Mouse (Mus musculus): ENCODE data around the gene Nmnat2.

Gene Nmnat2

DNA sequence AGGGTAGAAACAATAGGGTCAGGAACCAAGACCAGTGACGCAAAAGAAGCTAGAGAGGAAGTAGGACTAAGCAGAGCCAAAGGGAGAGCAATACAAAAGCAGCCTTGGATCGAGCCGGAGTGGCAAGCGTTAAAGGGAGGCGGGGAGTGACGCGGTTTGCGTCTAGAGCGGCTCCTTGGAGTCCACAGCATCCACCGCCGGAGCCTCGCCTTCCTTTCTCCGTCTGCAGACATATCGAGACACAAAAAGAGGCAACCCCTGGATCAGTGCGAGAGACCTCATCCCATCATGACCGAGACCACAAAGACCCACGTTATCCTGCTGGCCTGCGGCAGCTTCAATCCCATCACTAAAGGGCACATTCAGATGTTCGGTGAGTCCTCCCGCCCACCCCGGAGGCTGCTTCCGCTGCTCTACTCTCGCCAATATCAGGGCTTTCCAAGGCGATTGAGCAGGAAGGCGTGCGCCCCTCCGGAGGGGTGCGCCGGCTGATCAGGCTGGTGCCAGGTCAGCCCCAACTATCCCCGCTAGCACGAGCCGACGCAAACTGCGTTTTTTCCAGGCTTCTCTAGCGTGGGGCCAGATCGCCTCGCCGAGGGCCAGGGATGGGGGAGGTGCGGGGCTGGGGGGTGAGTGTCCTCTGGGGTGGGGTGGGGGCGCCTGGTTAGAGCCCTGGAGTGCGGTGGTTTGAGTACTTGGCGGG is at the start of gene Nmnat2:
Gene Nmnat2, plus strand, starts transcription at position 173 of the 703 bp plus-strand sequence.
- DNase-seq, result peak; percentile 18

GRCm38 (mm10) chr1:152913483-152914460 is 41.0 kb upstream of the Nmnat2 start:
- DNase-seq, result peak; percentile 5

DNA sequence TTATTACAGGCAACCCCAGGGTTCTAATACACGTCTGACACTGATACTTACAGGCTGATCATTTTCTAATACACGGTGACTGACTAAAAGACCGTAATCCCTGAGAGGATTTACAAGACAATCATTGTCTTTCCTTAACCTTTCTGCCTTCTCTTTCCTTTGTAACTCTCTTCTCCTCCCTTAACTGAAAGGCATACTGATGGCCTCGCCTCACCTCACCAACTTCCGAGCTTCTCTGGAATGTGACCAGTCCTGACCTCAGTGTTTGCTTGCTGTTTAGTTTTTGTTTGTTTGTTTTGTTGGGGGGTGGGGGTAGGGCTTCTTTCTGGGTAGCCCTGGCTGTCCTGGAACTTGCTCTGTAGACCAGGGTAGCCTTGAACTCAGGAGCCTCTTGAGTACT is 39.0 kb upstream of the Nmnat2 start:
- no peak for DNase-seq

DNA sequence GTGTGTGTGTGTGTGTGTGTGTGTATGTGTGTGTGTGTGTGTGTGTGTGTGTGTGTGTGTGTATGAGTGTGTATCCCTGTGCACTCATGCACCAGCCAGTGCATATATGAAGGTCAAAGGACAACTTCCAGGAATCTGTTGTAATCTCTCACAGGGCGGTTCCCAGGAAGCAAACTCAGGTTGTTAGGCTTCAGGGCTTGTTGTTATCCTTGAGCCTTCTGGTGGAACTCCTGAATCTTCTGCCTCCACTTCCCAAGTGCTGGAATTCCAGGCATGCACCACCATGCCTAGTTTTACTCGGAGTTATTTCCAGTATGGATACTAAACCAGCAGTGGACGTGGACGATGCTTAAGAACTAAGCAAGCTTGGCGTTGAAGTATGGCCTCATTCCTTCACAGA is 37.9 kb upstream of the Nmnat2 start:
- no peak for DNase-seq

GRCm38 (mm10) chr1:152917626-152918025 is 37.2 kb upstream of the Nmnat2 start:
- no peak for DNase-seq

DNA sequence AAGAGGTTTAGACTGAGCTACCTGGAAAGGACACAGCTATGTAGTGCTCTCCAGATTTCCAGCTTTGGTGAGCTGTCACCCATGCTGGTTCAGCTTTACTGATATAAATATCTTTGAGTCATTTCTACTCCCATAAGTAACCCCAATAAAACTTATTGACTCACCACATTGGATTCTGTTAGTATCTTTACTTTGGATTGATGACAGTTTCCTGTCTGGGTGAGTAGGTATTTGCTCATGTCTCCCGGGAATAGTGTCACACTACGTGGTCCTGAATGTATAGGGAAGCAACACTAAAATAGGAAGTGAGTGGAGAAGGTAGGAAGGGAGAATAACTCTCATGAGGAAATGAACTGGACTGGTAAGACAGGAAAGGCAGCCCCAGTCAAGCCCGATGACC is 33.0 kb upstream of the Nmnat2 start:
- no peak for DNase-seq

DNA sequence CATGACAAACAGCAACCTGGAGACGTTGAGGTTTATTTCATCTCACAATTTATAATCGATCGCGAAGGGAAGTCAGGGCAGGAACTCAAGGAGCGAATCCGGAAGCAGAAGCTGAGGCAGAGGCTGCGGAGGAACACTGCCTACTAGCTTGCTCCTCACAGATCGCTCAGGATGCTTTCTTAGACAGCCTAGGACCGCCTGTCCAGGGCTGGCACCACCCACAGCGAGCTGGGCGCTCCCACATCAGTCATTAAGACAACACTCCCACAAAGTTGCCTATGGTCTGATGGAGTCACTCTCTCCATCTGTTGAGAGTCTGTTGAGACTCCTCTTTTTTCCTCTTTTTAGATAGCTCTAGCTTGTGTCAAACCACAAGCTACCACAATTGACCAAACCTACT is 20.8 kb upstream of the Nmnat2 start:
- DNase-seq, result no peak

GRCm38 (mm10) chr1:152935476-152935875 is 19.3 kb upstream of the Nmnat2 start:
- DNase-seq, result no peak

DNA sequence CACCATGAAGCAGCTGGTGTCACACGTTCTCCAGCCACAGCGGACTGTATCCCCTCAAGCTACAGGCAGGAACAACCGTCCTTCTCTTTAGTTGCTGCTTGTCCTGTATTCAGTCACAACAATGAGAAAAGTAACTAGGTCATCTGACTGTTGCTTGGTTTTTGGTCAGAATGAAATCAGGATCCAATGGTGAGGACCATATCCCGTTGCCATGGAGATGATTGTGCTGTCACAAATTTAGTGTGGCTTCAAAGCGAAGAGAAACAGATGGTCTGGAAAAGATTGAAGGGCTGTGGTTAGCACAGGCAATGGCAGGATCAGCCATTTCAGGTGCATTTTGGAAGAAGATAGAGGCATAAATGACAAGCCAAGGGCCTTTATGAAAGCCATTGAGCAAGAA is 18.4 kb upstream of the Nmnat2 start:
- DNase-seq, result no peak

DNA sequence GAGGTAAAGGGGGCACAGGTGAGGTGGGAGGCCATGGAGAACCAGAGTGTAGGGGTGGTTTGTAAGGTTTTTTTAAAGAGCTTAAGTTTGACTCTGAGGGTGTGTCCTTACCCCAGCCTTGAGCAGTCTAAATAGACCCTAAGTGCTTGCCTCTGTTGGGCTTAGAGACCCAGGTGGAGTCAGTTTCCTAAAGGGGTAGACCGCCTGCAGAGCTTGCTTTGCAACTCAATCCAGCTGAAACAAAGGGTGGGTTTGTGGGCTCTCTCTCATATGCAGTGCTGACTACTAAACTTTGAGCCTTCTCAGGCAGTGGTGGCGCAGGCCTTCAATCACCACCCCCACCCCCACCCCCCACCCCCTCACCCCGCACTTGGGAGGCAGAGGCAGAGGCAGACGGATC is 11.8 kb upstream of the Nmnat2 start:
- DNase-seq, result no peak

GRCm38 (mm10) chr1:152954167-152954566 is 626 bp upstream of the Nmnat2 start:
- DNase-seq, result no peak

DNA sequence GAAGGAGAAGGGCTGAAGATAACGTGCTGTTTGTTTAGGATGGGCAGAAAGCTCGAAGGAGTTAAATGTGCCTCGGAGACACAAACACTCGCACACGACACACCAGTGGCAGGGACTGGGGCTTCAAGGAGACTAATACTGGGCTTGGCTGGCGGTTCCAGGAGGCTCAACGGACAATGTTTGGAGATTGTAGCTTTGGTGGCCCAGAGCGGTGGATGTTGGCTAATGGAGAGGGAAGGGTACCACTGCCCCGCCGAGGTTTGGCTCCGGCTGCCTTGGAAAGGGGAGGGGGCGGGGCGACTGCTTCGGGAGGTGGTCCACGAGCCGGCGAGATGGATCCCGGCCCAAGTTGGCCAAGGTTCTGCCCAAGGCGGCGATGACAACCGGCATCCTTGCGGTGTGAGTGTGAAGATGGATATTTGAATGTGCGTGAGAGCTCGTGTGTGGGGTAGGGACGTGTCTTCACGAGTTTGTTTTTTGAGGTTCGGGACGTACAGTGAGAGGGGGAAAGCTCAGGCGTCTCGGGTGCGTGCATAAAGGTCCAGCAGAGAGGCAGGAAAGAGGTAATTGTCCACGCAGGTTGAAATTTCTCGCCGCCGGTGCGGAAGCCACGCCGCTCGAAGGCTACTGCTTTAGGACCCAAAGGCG is 895 bp downstream of the Nmnat2 start:
- DNase-seq, result no peak

- DNase-seq, result peak; percentile 76
Observed at GRCm38 (mm10) chr1:152956221-152956620, 1.4 kb downstream of the Nmnat2 start.

DNA sequence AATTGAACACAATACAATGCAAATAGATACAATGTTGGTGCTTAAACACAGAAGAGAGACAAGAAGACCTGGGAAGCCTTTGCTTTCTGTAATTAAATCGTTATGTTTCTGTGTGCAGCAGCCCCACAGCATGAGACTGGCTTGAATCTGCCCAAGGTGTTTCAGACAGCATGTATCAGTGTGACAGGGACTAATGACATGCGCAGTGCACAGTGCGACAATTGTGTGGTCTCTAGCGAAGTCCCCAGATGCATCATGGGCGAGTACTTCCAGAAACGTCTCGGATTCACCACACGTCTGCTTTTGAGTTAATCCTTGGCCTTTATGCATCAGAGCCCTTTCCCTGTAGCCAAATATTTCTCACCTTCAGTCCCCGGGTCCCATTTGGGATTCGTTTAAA is 9.6 kb downstream of the Nmnat2 start:
- DNase-seq, result no peak

- no peak for DNase-seq
Observed at GRCm38 (mm10) chr1:152966222-152966621, 11.4 kb downstream of the Nmnat2 start.

GRCm38 (mm10) chr1:152966686-152967085 is 11.9 kb downstream of the Nmnat2 start:
- no peak for DNase-seq

GRCm38 (mm10) chr1:152969081-152969480 is 14.3 kb downstream of the Nmnat2 start:
- no peak for DNase-seq

DNA sequence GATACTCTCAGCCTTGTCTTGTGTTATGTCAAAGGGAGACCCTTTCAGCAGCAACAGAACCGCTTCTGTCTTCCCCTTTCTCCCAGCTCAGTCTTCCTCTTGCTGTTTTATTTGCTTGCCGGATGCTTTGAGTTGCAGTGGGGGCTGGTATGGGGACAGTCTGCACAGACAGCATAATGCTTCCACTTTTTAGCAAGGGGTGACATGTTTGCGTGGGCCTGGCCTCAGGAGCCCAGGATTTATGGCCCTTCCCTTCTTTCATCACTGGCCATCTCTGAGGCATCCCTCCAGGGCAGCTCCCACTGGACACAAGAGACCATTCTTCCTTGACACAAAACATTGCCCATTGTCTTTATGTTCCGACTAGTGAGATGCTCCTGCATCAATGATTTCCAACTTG is 18.2 kb downstream of the Nmnat2 start:
- no peak for DNase-seq

- no peak for DNase-seq
Observed at GRCm38 (mm10) chr1:152973421-152973820, 18.6 kb downstream of the Nmnat2 start.

- DNase-seq, result no peak
Observed at GRCm38 (mm10) chr1:152973861-152974260, 19.1 kb downstream of the Nmnat2 start.

GRCm38 (mm10) chr1:152975144-152975543 is 20.4 kb downstream of the Nmnat2 start:
- DNase-seq, result no peak

DNA sequence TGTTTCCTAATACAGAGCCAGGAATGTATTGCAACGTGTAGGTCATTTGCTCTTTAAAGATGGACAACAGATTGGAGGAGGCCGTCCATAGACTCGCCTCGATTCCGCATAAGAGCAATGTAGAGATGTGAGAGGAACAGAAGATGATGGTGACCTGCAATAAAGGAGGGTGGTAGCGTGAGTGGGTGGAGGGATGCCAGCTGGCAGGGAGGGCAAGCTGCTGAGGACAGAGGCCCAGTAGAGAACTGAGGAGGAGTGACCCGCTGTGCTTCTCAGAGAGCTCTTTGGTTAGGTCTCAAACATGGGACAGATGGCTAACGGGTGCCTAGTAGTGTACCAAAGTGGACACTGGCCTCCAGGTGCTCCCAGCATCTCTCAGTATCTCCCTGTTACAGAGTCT is 23.9 kb downstream of the Nmnat2 start:
- no peak for DNase-seq

- DNase-seq, result no peak
Observed at GRCm38 (mm10) chr1:152983416-152983815, 28.6 kb downstream of the Nmnat2 start.

DNA sequence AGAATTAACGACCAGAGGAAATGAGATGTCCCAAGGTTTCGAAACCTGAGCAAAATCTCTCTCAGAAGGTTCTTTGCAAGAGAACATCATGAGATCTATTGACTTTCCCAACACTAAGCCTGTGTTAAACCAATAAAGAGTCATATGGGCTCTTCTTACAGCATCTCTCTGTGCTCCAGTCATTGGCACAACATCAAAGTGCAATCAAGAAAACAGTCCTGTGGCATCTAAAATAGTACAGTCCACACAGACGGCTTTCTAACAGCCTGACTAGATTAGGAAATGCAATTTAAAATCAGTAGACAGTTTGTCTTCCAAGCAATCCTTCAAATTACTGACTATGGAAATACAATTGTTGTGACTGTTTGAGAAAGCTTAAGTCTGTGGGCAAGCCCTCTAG is 32.2 kb downstream of the Nmnat2 start:
- no peak for DNase-seq

Measured in lung, postnatal 14 days (tissue).